18 mouse cellular contexts compared by ENCODE assay signal in genomic region chr6:120841754-120842153, GRCm38 (mm10). TPM values are rescaled to one million over a fixed set of nuclear protein-coding genes. Genes with fewer than 3 reads are reported as not detected.
A peak's percentile ranks its signal among the peaks of the same experiment; 100 is the strongest.
DNase-seq lines count a peak whose midpoint lies in the region; ATAC-seq and TF ChIP-seq lines count a peak whose summit lies in the region.
"Had no signal": no experiment of that assay in that cellular context is flagged by ENCODE, and none has a peak within 500 bp of the region (broad histone marks: within the 10 kb centered on the region; RNA-seq: fewer than 3 reads in every experiment).

No protein-coding gene starts in this region.

- H3K79me2 ChIP-seq in CH12.LX (replicated peaks; ENCODE audit: control insufficient read depth, extremely low read depth, insufficient read depth, poor library complexity, severe bottlenecking), result peaks cover 35% of the 10 kb centered on the region

- peak overlapping the region; percentile 29; the same call in 1 of the 2 replicates for H3K4me2 ChIP-seq in heart, embryonic 14.5 days (ENCODE audit: low read length)
- no peak overlapping the region for H3K4me2 ChIP-seq in CH12.LX (ENCODE audit: insufficient read depth, low read depth, poor library complexity, severe bottlenecking)
- peak overlapping the region; percentile 31; the same call in 1 of the 2 replicates for H3K4me2 ChIP-seq in liver, embryonic 15.5 days
- H3K4me2 ChIP-seq: embryonic facial prominence, embryonic 12.5 days; heart, embryonic 11.5 days; hindbrain, embryonic 15.5 days; midbrain, embryonic 15.5 days had no signal

- TF ChIP-seq CTCF in CH12.LX (conservative IDR thresholded peaks at IDR 0.05 in 1 of 2, IDR thresholded peaks at IDR 0.05 in 1 of 2; ENCODE audit: low read depth in 2 of 2, low read length in 2 of 2), result no peak

- TF ChIP-seq EP300 in CH12.LX (IDR thresholded peaks at IDR 0.05; ENCODE audit: low read length), result no peak

- DNase-seq in heart, adult 11 months, result no peak
- DNase-seq in CH12.LX (ENCODE audit: extremely low read depth), result no peak
- DNase-seq in urinary bladder, postnatal 4 days (ENCODE audit: low spot score in 2 of 2), result no peak
- no peak for DNase-seq in left cerebral cortex, postnatal 10 days (ENCODE audit: extremely low spot score in 1 of 2, low spot score in 2 of 2)
- no peak for DNase-seq in yolk sac, embryonic 10.5 days (ENCODE audit: low spot score)
- DNase-seq: cerebellum, adult 18-20 months; gastrocnemius, postnatal 10 days; kidney, adult 18-20 months; kidney, postnatal 14 days; thymus, postnatal 4 days had no signal

- WGBS in heart, embryonic 14.5 days, result 55% methylated on average over 5 of the region's 5 CpGs
- WGBS in liver, embryonic 15.5 days (ENCODE audit: insufficient replicate concordance), result 45% methylated on average over 5 of the region's 5 CpGs

- no peak for ATAC-seq in heart, embryonic 14.5 days (ENCODE audit: insufficient number of reproducible peaks, insufficient read depth, low FRiP score, low read depth)
- peak; percentile 42; the same call in 1 of the 2 replicates for ATAC-seq in common myeloid progenitor, adult 5-6 weeks (replicated peaks; ENCODE audit: low read depth, poor library complexity, severe bottlenecking)
- ATAC-seq in liver, embryonic 15.5 days (ENCODE audit: insufficient read depth), result peak; percentile 60
- ATAC-seq: lung, postnatal 0 days; midbrain, embryonic 15.5 days had no signal

- H3K36me3 ChIP-seq in heart, embryonic 14.5 days (ENCODE audit: control insufficient read depth, insufficient read depth, low read length), result no peaks in the 10 kb centered on the region
- H3K36me3 ChIP-seq in CH12.LX (replicated peaks in 1 of 2; ENCODE audit: control insufficient read depth in 1 of 2, insufficient read depth in 1 of 2, low read length in 1 of 2), result peaks cover 0 to 26% of the 10 kb centered on the region in 2 experiments
- peaks cover 36% of the 10 kb centered on the region for H3K36me3 ChIP-seq in liver, embryonic 15.5 days (replicated peaks)
- H3K36me3 ChIP-seq: midbrain, embryonic 15.5 days had no signal

- H3K4me3 ChIP-seq in heart, embryonic 14.5 days (ENCODE audit: control insufficient read depth in 1 of 2, insufficient read depth in 1 of 2, low read depth in 1 of 2, low read length in 2 of 2), result no peak overlapping the region
- H3K4me3 ChIP-seq in CH12.LX (replicated peaks in 1 of 3; ENCODE audit: low read depth in 2 of 3, low read length in 2 of 3, poor library complexity in 1 of 3), result no peak overlapping the region
- no peak overlapping the region for H3K4me3 ChIP-seq in liver, embryonic 15.5 days (replicated peaks)
- H3K4me3 ChIP-seq: embryonic facial prominence, embryonic 12.5 days; hindbrain, embryonic 15.5 days; midbrain, embryonic 15.5 days had no signal

- H3K27ac ChIP-seq in heart, embryonic 14.5 days (replicated peaks in 1 of 2; ENCODE audit: control insufficient read depth in 1 of 2, insufficient read depth in 1 of 2, low read depth in 2 of 2, low read length in 2 of 2), result peak overlapping the region in 1 of 2 experiments; percentile 33; a peak in 1 of 4 replicates
- no peak overlapping the region for H3K27ac ChIP-seq in CH12.LX (ENCODE audit: insufficient read depth, low read depth)
- peak overlapping the region; percentile 53 for H3K27ac ChIP-seq in liver, embryonic 15.5 days (replicated peaks)
- H3K27ac ChIP-seq: embryonic facial prominence, embryonic 12.5 days; hindbrain, embryonic 15.5 days; midbrain, embryonic 15.5 days had no signal

- dilution Hi-C loops in CH12.LX (cut with MboI; ENCODE audit: extremely low pct_ligation_motif_present, extremely low pct_unique_long_range_greater_than_20kb, low sequenced_read_pairs), result no loop called here

- no peaks in the 10 kb centered on the region for H3K27me3 ChIP-seq in heart, embryonic 14.5 days (ENCODE audit: control insufficient read depth, insufficient read depth, low read length)
- no peaks in the 10 kb centered on the region for H3K27me3 ChIP-seq in CH12.LX (replicated peaks)
- no peaks in the 10 kb centered on the region for H3K27me3 ChIP-seq in liver, embryonic 15.5 days
- H3K27me3 ChIP-seq: embryonic facial prominence, embryonic 12.5 days; hindbrain, embryonic 15.5 days; midbrain, embryonic 15.5 days had no signal

- peaks cover 4% of the 10 kb centered on the region; the same call in 1 of the 2 replicates for H3K9me3 ChIP-seq in heart, embryonic 14.5 days (ENCODE audit: control insufficient read depth, low read length)
- peaks cover 3% of the 10 kb centered on the region for H3K9me3 ChIP-seq in CH12.LX (replicated peaks; ENCODE audit: low read length)
- H3K9me3 ChIP-seq in liver, embryonic 15.5 days (replicated peaks), result no peaks in the 10 kb centered on the region
- H3K9me3 ChIP-seq: embryonic facial prominence, embryonic 12.5 days; hindbrain, embryonic 15.5 days; midbrain, embryonic 15.5 days had no signal

- TF ChIP-seq RAD21 in CH12.LX (IDR thresholded peaks at IDR 0.05; ENCODE audit: low read depth, low read length), result no peak

- H3K4me1 ChIP-seq in heart, embryonic 14.5 days (ENCODE audit: control insufficient read depth in 2 of 2, insufficient read depth in 2 of 2, low read length in 2 of 2), result peaks cover 2 to 23% of the 10 kb centered on the region in 2 experiments; a peak in 3 of 4 replicates
- H3K4me1 ChIP-seq in CH12.LX (ENCODE audit: control insufficient read depth in 1 of 2, insufficient read depth in 2 of 2), result peaks cover 4 to 32% of the 10 kb centered on the region in 2 experiments
- H3K4me1 ChIP-seq in liver, embryonic 15.5 days (replicated peaks), result peaks cover 72% of the 10 kb centered on the region

- H3K9ac ChIP-seq in heart, embryonic 14.5 days (ENCODE audit: low read length), result no peak overlapping the region
- no peak overlapping the region for H3K9ac ChIP-seq in CH12.LX (ENCODE audit: insufficient read depth, low read depth)
- H3K9ac ChIP-seq in liver, embryonic 15.5 days, result no peak overlapping the region
- H3K9ac ChIP-seq: embryonic facial prominence, embryonic 12.5 days; hindbrain, embryonic 15.5 days; midbrain, embryonic 15.5 days had no signal

- no peak for TF ChIP-seq POLR2A in CH12.LX (IDR thresholded peaks at IDR 0.05; ENCODE audit: low read depth, low read length)

- intact Hi-C loops in left cerebral cortex, postnatal 10 days (cut with DNase I), result no loop called here

- in situ Hi-C loops in CH12.LX (cut with MboI; ENCODE audit: low pct_ligation_motif_present, low pct_unique_long_range_greater_than_20kb, low sequenced_read_pairs), result no loop called here

TF ChIP-seq in CH12.LX, 34 proteins besides CTCF, POLR2A, EP300 and RAD21:
- TF ChIP-seq NELFE (IDR thresholded peaks at IDR 0.05; ENCODE audit: low read depth, low read length), result no peak
- peak; percentile 12; the same call in 1 of the 2 replicates for TF ChIP-seq BHLHE40 (IDR thresholded peaks at IDR 0.05; ENCODE audit: low read depth, low read length)
- no peak for TF ChIP-seq UBTF (IDR thresholded peaks at IDR 0.05; ENCODE audit: low read depth, low read length)
- peak; percentile 61; the same call in 1 of the 2 replicates for TF ChIP-seq MEF2A (IDR thresholded peaks at IDR 0.05; ENCODE audit: borderline replicate concordance, low read depth, low read length)
- TF ChIP-seq ZNF384 (IDR thresholded peaks at IDR 0.05; ENCODE audit: low read depth, low read length), result no peak
- no peak for TF ChIP-seq MAZ (IDR thresholded peaks at IDR 0.05; ENCODE audit: low read depth, low read length)
- no peak for TF ChIP-seq SIN3A (IDR thresholded peaks at IDR 0.05; ENCODE audit: low read length)
- no peak for TF ChIP-seq RCOR1 (conservative IDR thresholded peaks at IDR 0.05; ENCODE audit: low read depth, low read length)
- TF ChIP-seq KAT2A (IDR thresholded peaks at IDR 0.05; ENCODE audit: insufficient replicate concordance, low read length), result no peak
- no peak for TF ChIP-seq JUN (IDR thresholded peaks at IDR 0.05; ENCODE audit: insufficient read depth, low read depth, low read length)
- TF ChIP-seq MAX (IDR thresholded peaks at IDR 0.05; ENCODE audit: low read length), result no peak
- TF ChIP-seq E2F4 (IDR thresholded peaks at IDR 0.05; ENCODE audit: insufficient replicate concordance, low read depth, low read length), result no peak
- no peak for TF ChIP-seq HCFC1 (IDR thresholded peaks at IDR 0.05; ENCODE audit: low read depth, low read length)

RNA-seq across cellular contexts. Expression of gene Bcl2l13, which starts 5.7 kb away (rescaled TPM):
- 24.6 and 30.3 TPM in 2 replicates for polyA plus RNA-seq in heart, embryonic 14.5 days (2014; fragmentation: Nextera tagmentation; extraction: Ambion mirVana)
- total RNA-seq in CH12.LX (2012; rRNA removed) (25.5 and 25.7 TPM in 2 replicates), CH12.LX (2014; rRNA removed) (35.9 and 46.6 TPM in 2 replicates)
- polyA plus RNA-seq in CH12.LX (2012; ENCODE audit: insufficient read length, low read depth), result 24.6 and 29.5 TPM in 2 replicates
- 25.9 and 38.9 TPM in 2 replicates for total RNA-seq in common myeloid progenitor, adult 5-6 weeks (2017)
- 34.3 and 34.4 TPM in 2 replicates for polyA plus RNA-seq in liver, embryonic 15.5 days (2015; fragmentation: Nextera tagmentation; extraction: Ambion mirVana)
- total RNA-seq in left cerebral cortex, postnatal 10 days (2021), result 10 to 100 TPM; 35.1 to 36.4 TPM

RNA-seq across cellular contexts. Expression of gene Atp6v1e1, which starts 19.2 kb away (rescaled TPM):
- 133 and 142 TPM in 2 replicates for polyA plus RNA-seq in heart, embryonic 14.5 days (2014; fragmentation: Nextera tagmentation; extraction: Ambion mirVana)
- total RNA-seq in CH12.LX (2012; rRNA removed) (76.9 and 83.1 TPM in 2 replicates), CH12.LX (2014; rRNA removed) (95.2 and 116 TPM in 2 replicates)
- 82.2 and 91.6 TPM in 2 replicates for polyA plus RNA-seq in CH12.LX (2012; ENCODE audit: insufficient read length, low read depth)
- 62.9 and 99.9 TPM in 2 replicates for total RNA-seq in common myeloid progenitor, adult 5-6 weeks (2017)
- 155 and 157 TPM in 2 replicates for polyA plus RNA-seq in liver, embryonic 15.5 days (2015; fragmentation: Nextera tagmentation; extraction: Ambion mirVana)
- 100 to 1,000 TPM; 415 to 438 TPM for total RNA-seq in left cerebral cortex, postnatal 10 days (2021)
